Mouse (Mus musculus) frontal cortex, postnatal 14 days (tissue): Measurements from ENCODE around the gene Rcbtb2.

Experiments used
- DNase-seq, 2 experiments: peaks; one replicate each; pipeline ENCODE4 v3.0.0; 2022; ENCODE audit warnings: low spot score in 2 of 2

Gene Rcbtb2

GRCm38 (mm10) chr14:73204016-73204415 is 81.2 kb downstream of the Rcbtb2 start:
- no peak for DNase-seq

- DNase-seq: no peak
Measured at GRCm38 (mm10) chr14:73209262-73209661, 86.4 kb downstream of the Rcbtb2 start.

- DNase-seq: no peak
Measured at GRCm38 (mm10) chr14:73210196-73210595, 87.4 kb downstream of the Rcbtb2 start.

- DNase-seq: no peak
Measured at GRCm38 (mm10) chr14:73211477-73211876, 88.6 kb downstream of the Rcbtb2 start.

- DNase-seq: no peak
Measured at GRCm38 (mm10) chr14:73217062-73217461, 94.2 kb downstream of the Rcbtb2 start.

- DNase-seq: no peak
Measured at GRCm38 (mm10) chr14:73222316-73222970, 99.6 kb downstream of the Rcbtb2 start.

GRCm38 (mm10) chr14:73226346-73226745 is 103.5 kb downstream of the Rcbtb2 start:
- no peak for DNase-seq

GRCm38 (mm10) chr14:73226849-73227248 is 104.0 kb downstream of the Rcbtb2 start:
- DNase-seq: no peak

GRCm38 (mm10) chr14:73231286-73231982 is 108.6 kb downstream of the Rcbtb2 start:
- no peak for DNase-seq

- no peak for DNase-seq
Measured at GRCm38 (mm10) chr14:73234468-73235031, 111.7 kb downstream of the Rcbtb2 start.

GRCm38 (mm10) chr14:73237848-73238321 is 115.0 kb downstream of the Rcbtb2 start, which contains the start of gene Lpar6:
Gene Lpar6, plus strand, starts transcription at chr14:73237895.
- no peak for DNase-seq

- no peak for DNase-seq
Measured at GRCm38 (mm10) chr14:73238498-73239250, 115.8 kb downstream of the Rcbtb2 start.

- no peak for DNase-seq
Measured at GRCm38 (mm10) chr14:73239291-73239690, 116.5 kb downstream of the Rcbtb2 start.

- no peak for DNase-seq
Measured at GRCm38 (mm10) chr14:73239857-73240256, 117.0 kb downstream of the Rcbtb2 start.

- no peak for DNase-seq
Measured at GRCm38 (mm10) chr14:73244061-73244597, 121.3 kb downstream of the Rcbtb2 start.

GRCm38 (mm10) chr14:73250056-73250455 is 127.2 kb downstream of the Rcbtb2 start:
- DNase-seq: no peak

GRCm38 (mm10) chr14:73252276-73252675 is 129.4 kb downstream of the Rcbtb2 start:
- DNase-seq: no peak

GRCm38 (mm10) chr14:73253453-73254251 is 130.8 kb downstream of the Rcbtb2 start:
- DNase-seq: no peak

- DNase-seq: no peak
Measured at GRCm38 (mm10) chr14:73254412-73254811, 131.6 kb downstream of the Rcbtb2 start.

GRCm38 (mm10) chr14:73255426-73255970 is 132.7 kb downstream of the Rcbtb2 start:
- no peak for DNase-seq

- no peak for DNase-seq
Measured at GRCm38 (mm10) chr14:73257348-73257747, 134.5 kb downstream of the Rcbtb2 start.
